Mouse (Mus musculus): ENCODE data around the gene Rdh16f2.
"Not testable (repeated sequence)": the region's sequence is repeated elsewhere in the genome, so short reads cannot be mapped to it uniquely, and the experiment has no call there.

Gene Rdh16f2

GRCm38 (mm10) chr10:127866232-127866631 lies at the start of gene Rdh16f2:
Gene Rdh16f2, plus strand, starts transcription at chr10:127866474.
- no peak for DNase-seq (ENCODE audit: low spot score in 2 of 2)

GRCm38 (mm10) chr10:127817268-127817910 lies 48.9 kb upstream of the Rdh16f2 start:
- DNase-seq (ENCODE audit: low spot score in 2 of 2): not testable (repeated sequence)

- DNase-seq (ENCODE audit: low spot score in 2 of 2): not testable (repeated sequence)
Observed at GRCm38 (mm10) chr10:127821806-127822205, 44.5 kb upstream of the Rdh16f2 start.

- DNase-seq (ENCODE audit: low spot score in 2 of 2): no peak
Observed at GRCm38 (mm10) chr10:127825386-127825785, 40.9 kb upstream of the Rdh16f2 start.

GRCm38 (mm10) chr10:127829121-127829520 lies 37.2 kb upstream of the Rdh16f2 start:
- DNase-seq (ENCODE audit: low spot score in 2 of 2): no peak

GRCm38 (mm10) chr10:127834186-127834585 lies 32.1 kb upstream of the Rdh16f2 start:
- not testable (repeated sequence) for DNase-seq (ENCODE audit: low spot score in 2 of 2)

GRCm38 (mm10) chr10:127835292-127835691 lies 31.0 kb upstream of the Rdh16f2 start:
- no peak for DNase-seq (ENCODE audit: low spot score in 2 of 2)

GRCm38 (mm10) chr10:127837793-127838192 lies 28.5 kb upstream of the Rdh16f2 start:
- not testable (repeated sequence) for DNase-seq (ENCODE audit: low spot score in 2 of 2)

GRCm38 (mm10) chr10:127838539-127838938 lies 27.7 kb upstream of the Rdh16f2 start:
- DNase-seq (ENCODE audit: low spot score in 2 of 2): peak; percentile 5 to 18

GRCm38 (mm10) chr10:127840776-127841175 lies 25.5 kb upstream of the Rdh16f2 start:
- DNase-seq (ENCODE audit: low spot score in 2 of 2): no peak

GRCm38 (mm10) chr10:127845945-127846344 lies 20.3 kb upstream of the Rdh16f2 start:
- DNase-seq (ENCODE audit: low spot score in 2 of 2): not testable (repeated sequence)

GRCm38 (mm10) chr10:127848089-127848488 lies 18.2 kb upstream of the Rdh16f2 start:
- DNase-seq (ENCODE audit: low spot score in 2 of 2): no peak

GRCm38 (mm10) chr10:127849628-127850027 lies 16.6 kb upstream of the Rdh16f2 start, which contains the start of gene Rdh19:
Gene Rdh19, plus strand, starts transcription at chr10:127849928.
- DNase-seq (ENCODE audit: low spot score in 2 of 2): no peak

- no peak for DNase-seq (ENCODE audit: low spot score in 2 of 2)
Observed at GRCm38 (mm10) chr10:127856376-127856775, 9.9 kb upstream of the Rdh16f2 start.

GRCm38 (mm10) chr10:127864931-127865330 lies 1.3 kb upstream of the Rdh16f2 start:
- no peak for DNase-seq (ENCODE audit: low spot score in 2 of 2)

GRCm38 (mm10) chr10:127872484-127872883 lies 6.2 kb downstream of the Rdh16f2 start:
- peak in 1 of 2 experiments; percentile 7 for DNase-seq (ENCODE audit: low spot score in 2 of 2)

- DNase-seq (ENCODE audit: low spot score in 2 of 2): no peak
Observed at GRCm38 (mm10) chr10:127877681-127878080, 11.4 kb downstream of the Rdh16f2 start.

- no peak for DNase-seq (ENCODE audit: low spot score in 2 of 2)
Observed at GRCm38 (mm10) chr10:127878262-127879057, 12.2 kb downstream of the Rdh16f2 start.

- peak in 1 of 2 experiments; percentile 15 for DNase-seq (ENCODE audit: low spot score in 2 of 2)
Observed at GRCm38 (mm10) chr10:127879155-127879688, 12.9 kb downstream of the Rdh16f2 start.

GRCm38 (mm10) chr10:127881041-127881440 lies 14.8 kb downstream of the Rdh16f2 start:
- no peak for DNase-seq (ENCODE audit: low spot score in 2 of 2)

GRCm38 (mm10) chr10:127886551-127886950 lies 20.3 kb downstream of the Rdh16f2 start:
- DNase-seq (ENCODE audit: low spot score in 2 of 2): no peak

- no peak for DNase-seq (ENCODE audit: low spot score in 2 of 2)
Observed at GRCm38 (mm10) chr10:127886971-127887370, 20.7 kb downstream of the Rdh16f2 start.

- no peak for DNase-seq (ENCODE audit: low spot score in 2 of 2)
Observed at GRCm38 (mm10) chr10:127888605-127889004, 22.3 kb downstream of the Rdh16f2 start, which contains the start of gene Rdh7. Gene Rdh7, minus strand, starts transcription at chr10:127888817.

Measured in left cerebral cortex, adult 9 months (tissue).